Mouse (Mus musculus) brain, embryonic 14.5 days (tissue): ENCODE measurements around the gene Tmem35b.

Experiments
- CTCF ChIP-seq: fragments of 200-500 bp; IDR thresholded peaks from 2 replicates; pipeline ENCODE4 v1.5.1; 2012; ENCODE audit warnings: inconsistent platforms, mild to moderate bottlenecking, moderate library complexity, borderline replicate concordance; ENCODE audit not compliant: insufficient read depth, insufficient read length; ENCODE audit errors: extremely low read depth
- POLR2A ChIP-seq: fragments of 200-500 bp; IDR thresholded peaks from 2 replicates; pipeline ENCODE4 v1.6.1; 2012; ENCODE audit warnings: mild to moderate bottlenecking, inconsistent platforms, borderline replicate concordance; ENCODE audit not compliant: poor library complexity, insufficient read depth, insufficient read length, severe bottlenecking; ENCODE audit errors: extremely low read depth

DNA sequence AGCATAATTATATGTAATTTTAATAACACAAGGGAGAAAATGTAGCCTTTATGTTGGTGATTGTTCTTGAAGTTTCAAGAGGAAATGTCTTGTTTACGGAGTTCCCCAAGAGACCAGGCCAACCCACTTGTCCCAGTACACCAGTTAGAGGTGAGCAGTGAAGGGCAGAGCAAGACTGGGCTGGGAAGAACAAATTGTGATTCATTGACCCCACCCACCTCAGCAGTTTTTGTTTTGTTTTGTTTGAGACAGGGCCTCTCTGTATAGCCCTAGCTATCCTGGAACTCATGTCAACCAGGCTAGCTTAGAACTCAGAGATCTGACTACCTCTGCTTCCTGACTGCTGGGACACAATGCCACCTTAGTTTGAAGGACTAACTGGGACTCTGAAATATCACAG, 840 bp downstream of the Tmem35b start:
- TF ChIP-seq POLR2A, result no peak
- no peak for TF ChIP-seq CTCF
